ENCODE assay signal across 16 mouse cellular contexts in the genomic region with DNA sequence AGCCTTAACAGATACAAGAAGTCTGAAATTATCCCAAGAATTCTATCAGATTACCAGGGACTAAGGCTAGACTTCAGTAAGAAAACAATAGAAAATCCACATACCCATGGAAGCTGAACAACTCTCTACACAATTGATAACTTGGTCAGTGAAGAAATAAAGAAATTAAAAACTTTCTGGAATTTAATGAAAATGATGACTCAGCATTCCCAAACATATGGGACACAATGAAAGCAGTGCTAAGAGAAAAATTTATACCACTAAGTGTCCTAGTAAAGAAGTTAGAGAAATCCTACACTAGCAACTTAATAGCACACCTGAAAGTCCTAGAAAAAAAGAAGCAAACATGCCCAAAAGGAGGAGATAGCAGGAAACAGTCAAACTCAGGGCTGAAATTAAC.
"Had no signal": no experiment of that assay in that cellular context is flagged by ENCODE, and none has a peak within 500 bp of the region (broad histone marks: within the 10 kb centered on the region; RNA-seq: fewer than 3 reads in every experiment).

No protein-coding gene starts in this region.

- DNase-seq: retina, postnatal 1 day; right cerebral cortex, adult 18-20 months; right cerebral cortex, postnatal 14 days; right cerebral cortex, postnatal 25 days; right cerebral cortex, postnatal 4 days; spleen, adult 18-20 months; thymus, adult 18-20 months; thymus, adult 2 months; thymus, postnatal 14 days; thymus, postnatal 25 days; thymus, postnatal 36 days; thymus, postnatal 4 days had no signal

- H3K4me1 ChIP-seq: neural tube, embryonic 13.5 days; neural tube, embryonic 15.5 days; stomach, embryonic 15.5 days had no signal

- H3K36me3 ChIP-seq: neural tube, embryonic 13.5 days; neural tube, embryonic 15.5 days; stomach, embryonic 15.5 days had no signal

- H3K27ac ChIP-seq: neural tube, embryonic 13.5 days; neural tube, embryonic 15.5 days; stomach, embryonic 15.5 days; stomach, postnatal 0 days had no signal

- H3K4me3 ChIP-seq: neural tube, embryonic 13.5 days; neural tube, embryonic 15.5 days; stomach, embryonic 15.5 days had no signal

- H3K4me2 ChIP-seq: neural tube, embryonic 13.5 days; neural tube, embryonic 15.5 days; stomach, embryonic 15.5 days had no signal

- H3K27me3 ChIP-seq: neural tube, embryonic 13.5 days; neural tube, embryonic 15.5 days; stomach, embryonic 15.5 days had no signal

- H3K9me3 ChIP-seq: neural tube, embryonic 13.5 days; neural tube, embryonic 15.5 days; stomach, embryonic 15.5 days had no signal

- H3K9ac ChIP-seq: neural tube, embryonic 13.5 days; neural tube, embryonic 15.5 days; stomach, embryonic 15.5 days had no signal
